Mouse (Mus musculus) lung, postnatal 0 days (tissue): ENCODE measurements around the gene Ncln. TPM values are rescaled to one million over a fixed set of nuclear protein-coding genes. Genes with fewer than 3 reads are reported as not detected.

Experiments used
- ATAC-seq: fragments of 200-750 bp; cut with Nextera tagmentation; 2 replicates; pipeline ENCODE4 v1.8.0; 2017; ENCODE audit warnings: moderate library complexity
- DNase-seq: peaks from one replicate; pipeline ENCODE4 v3.0.0-alpha.2; 2016; ENCODE audit warnings: low spot score
- H3K27ac ChIP-seq: fragments of 300-500 bp; sonication (generic); 2 replicates; pipeline ENCODE4 v1.5.1; 2014; ENCODE audit warnings: antibody characterized with exemption, mild to moderate bottlenecking, low read length, mixed read lengths
- H3K27me3 ChIP-seq: fragments of 300-500 bp; sonication (generic); replicated peaks from 2 replicates; pipeline ENCODE4 v1.6.1; 2014; ENCODE audit warnings: low read length, mixed read lengths; ENCODE audit not compliant: insufficient read depth
- H3K36me3 ChIP-seq: fragments of 300-500 bp; sonication (generic); 2 replicates; pipeline ENCODE4 v1.6.1; 2014; ENCODE audit warnings: low read length, mixed read lengths; ENCODE audit not compliant: insufficient read depth
- H3K4me1 ChIP-seq: fragments of 300-500 bp; sonication (generic); 2 replicates; pipeline ENCODE4 v1.6.1; 2014; ENCODE audit warnings: antibody characterized with exemption, low read depth, low read length, mixed read lengths; ENCODE audit not compliant: insufficient read depth
- H3K4me2 ChIP-seq: fragments of 300-500 bp; sonication (generic); replicated peaks from 2 replicates; pipeline ENCODE4 v1.6.1; 2014; ENCODE audit warnings: low read depth, mild to moderate bottlenecking, low read length, moderate library complexity, mixed read lengths
- H3K4me3 ChIP-seq: fragments of 300-500 bp; sonication (generic); 2 replicates; pipeline ENCODE4 v1.5.1; 2014; ENCODE audit warnings: low read depth, low read length
- H3K9ac ChIP-seq: fragments of 300-500 bp; sonication (generic); replicated peaks from 2 replicates; pipeline ENCODE4 v1.6.1; 2014; ENCODE audit warnings: low read depth, mild to moderate bottlenecking
- H3K9me3 ChIP-seq: fragments of 300-500 bp; sonication (generic); 2 replicates; pipeline ENCODE4 v1.6.1; 2016; ENCODE audit warnings: low read length, mixed read lengths
- CTCF ChIP-seq: IDR thresholded peaks from 2 replicates; pipeline ENCODE4 v1.5.1; 2016; ENCODE audit warnings: antibody characterized with exemption, mild to moderate bottlenecking
- EP300 ChIP-seq: IDR thresholded peaks from 2 replicates; pipeline ENCODE4 v1.6.1; 2016; ENCODE audit warnings: antibody characterized with exemption, mild to moderate bottlenecking, control low read depth
- WGBS: fragments of 180-500 bp; shearing (Covaris S2); extraction: QIAGEN DNeasy Blood & Tissue Kit; methylation state at CpG from one replicate; pipeline ENCODE4 v1.1.7; 2014; 5-methylcytosine and 5-hydroxymethylcytosine counted together
- polyA plus RNA-seq: library from polyadenylated mRNA; unstranded; fragments of >200 nt; fragmentation: Nextera tagmentation; extraction: Ambion mirVana; gene quantifications from 2 replicates; pipeline ENCODE4 v1.2.1, GENCODE M21; 2015

Gene Ncln
- polyA plus RNA-seq, 1 experiment from 2014 or later: 46.7 TPM

DNA sequence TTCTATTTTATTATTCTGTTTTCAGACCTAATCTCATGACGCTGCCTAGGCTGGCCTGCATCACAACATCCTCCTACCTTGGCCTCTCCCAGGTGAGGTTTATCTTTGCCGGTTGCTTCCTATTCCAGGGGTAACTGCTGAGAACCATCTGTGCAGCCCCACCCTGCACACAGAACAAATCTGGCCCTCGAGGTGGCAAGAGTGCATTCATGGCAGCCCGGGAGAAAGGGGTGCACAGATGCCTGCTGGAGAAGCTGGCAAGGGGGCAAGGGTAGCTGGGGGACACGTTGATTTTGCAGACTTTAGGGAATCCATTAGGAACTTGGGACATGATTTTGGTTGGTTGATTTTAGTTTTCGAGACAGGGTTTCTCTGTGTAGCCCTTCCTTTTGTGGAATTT is 37.9 kb downstream of the Ncln start:
- no peaks in the 10 kb centered on the region for H3K9me3 ChIP-seq
- peaks cover 36% of the 10 kb centered on the region for H3K27me3 ChIP-seq
- H3K4me3 ChIP-seq: no peak overlapping the region
- WGBS: 75% methylated on average over 6 of the region's 6 CpGs
- no peak overlapping the region for H3K27ac ChIP-seq
- no peak for DNase-seq
- no peak for ATAC-seq
- no peaks in the 10 kb centered on the region for H3K4me1 ChIP-seq
- no peaks in the 10 kb centered on the region for H3K36me3 ChIP-seq
- TF ChIP-seq EP300: no peak
- no peak for TF ChIP-seq CTCF
- no peak overlapping the region for H3K4me2 ChIP-seq
- H3K9ac ChIP-seq: no peak overlapping the region

DNA sequence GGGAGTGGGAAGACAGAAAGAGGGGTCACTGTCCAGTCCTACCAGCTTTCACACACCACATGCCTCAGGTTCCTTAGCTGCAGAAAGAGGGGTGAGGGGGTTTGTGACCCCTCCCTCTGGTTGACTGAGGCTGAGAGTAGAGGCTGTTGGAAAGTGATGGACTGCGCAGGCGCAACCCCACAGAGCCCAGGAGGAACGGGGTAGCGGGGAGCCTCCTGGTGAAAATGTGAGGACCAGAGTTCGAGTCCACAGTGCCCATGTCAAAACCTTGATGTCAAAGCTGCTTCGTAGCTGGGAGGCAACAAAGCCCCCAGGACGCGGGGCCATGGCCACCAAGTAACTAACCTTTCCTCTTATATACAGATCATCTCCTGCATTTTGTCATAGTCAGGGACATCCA is 38.6 kb downstream of the Ncln start:
- 0 out of 2 replicates have a peak, but pooled peaks cover 3% of the 10 kb centered on the region for H3K4me1 ChIP-seq
- no peak for DNase-seq
- no peak overlapping the region for H3K9ac ChIP-seq
- no peak overlapping the region for H3K4me3 ChIP-seq
- TF ChIP-seq CTCF: no peak
- no peak for TF ChIP-seq EP300
- peaks cover 33% of the 10 kb centered on the region for H3K27me3 ChIP-seq
- H3K9me3 ChIP-seq: no peaks in the 10 kb centered on the region
- H3K27ac ChIP-seq: no peak overlapping the region
- whole genome bisulfite sequencing: 91% methylated on average over 8 of the region's 8 CpGs
- ATAC-seq: no peak
- no peak overlapping the region for H3K4me2 ChIP-seq
- H3K36me3 ChIP-seq: no peaks in the 10 kb centered on the region

DNA sequence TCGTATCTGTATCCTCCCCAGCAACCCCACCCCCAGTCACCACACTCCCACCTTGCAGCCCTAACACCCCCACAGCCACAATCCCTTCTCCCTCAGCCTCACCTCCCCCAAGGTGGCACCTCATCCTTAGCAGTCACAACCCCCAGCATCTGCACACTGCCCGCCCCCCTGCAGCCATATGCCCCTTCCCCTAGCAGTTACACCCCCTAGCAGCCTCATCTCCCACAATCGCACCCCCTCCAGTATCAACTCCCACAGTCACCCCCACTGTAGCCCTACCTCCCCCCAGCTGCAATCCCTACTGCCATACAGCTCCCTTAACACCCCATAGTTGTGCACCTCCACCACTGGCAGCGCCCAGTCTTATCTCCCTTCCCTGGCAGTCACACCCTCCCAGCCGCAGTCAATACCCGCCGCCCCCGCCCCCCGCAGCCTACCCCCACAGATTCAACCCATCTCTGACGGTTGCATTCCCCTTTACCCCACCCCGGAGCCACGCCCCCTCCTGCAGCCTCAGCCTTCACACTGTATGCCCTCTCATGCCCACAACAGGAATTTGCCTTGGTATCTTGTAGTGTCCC is 39.1 kb downstream of the Ncln start:
- DNase-seq (no peak), ATAC-seq (no peak)
- Histone ChIP-seq H3K9me3 (no peaks in the 10 kb centered on the region), H3K9ac (no peak overlapping the region), H3K4me1 (0 out of 2 replicates have a peak, but pooled peaks cover 3% of the 10 kb centered on the region), H3K4me2 (no peak overlapping the region), H3K36me3 (no peaks in the 10 kb centered on the region), H3K27ac (no peak overlapping the region), H3K4me3 (no peak overlapping the region), H3K27me3 (peaks cover 34% of the 10 kb centered on the region)
- TF ChIP-seq EP300: no peak
- no peak for TF ChIP-seq CTCF
- 34% methylated on average over 11 of the region's 12 CpGs for WGBS

DNA sequence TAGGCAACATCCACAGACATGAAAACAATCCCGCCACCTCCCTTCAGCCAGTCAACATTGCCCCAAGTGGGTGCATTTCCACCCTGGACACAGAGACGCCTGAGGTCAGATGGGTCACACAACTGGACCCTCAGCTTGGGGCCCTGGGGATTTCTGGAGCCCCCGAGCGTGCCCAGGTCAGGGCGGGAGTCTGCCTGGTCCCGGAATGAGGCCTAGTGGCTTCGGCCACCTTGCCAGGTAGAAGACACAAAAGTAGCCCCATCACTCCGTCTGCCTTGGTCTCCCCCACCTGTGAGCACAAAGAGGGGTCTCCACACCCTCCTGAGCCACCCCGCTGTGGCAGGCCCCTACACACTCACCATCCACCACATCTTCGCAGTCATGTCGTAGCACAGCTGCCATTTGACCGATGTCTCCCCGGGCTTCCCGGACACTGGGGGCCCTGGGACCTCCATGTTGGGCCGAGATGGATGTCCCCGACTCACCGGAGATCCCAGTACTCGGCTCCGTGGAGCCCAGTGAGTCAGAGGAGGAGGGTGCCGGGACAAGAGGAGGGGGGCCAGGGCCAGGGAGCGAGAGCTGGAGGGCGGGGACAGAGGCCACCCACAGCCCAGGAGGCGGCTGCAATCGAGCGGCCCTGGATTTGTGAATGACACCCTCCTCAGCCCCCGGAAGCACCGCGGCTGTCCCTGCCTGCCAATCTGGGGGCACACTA is 40.9 kb downstream of the Ncln start, which contains the start of gene Nfic:
Gene Nfic (minus strand): TSS at position 455 of the 715 bp plus-strand sequence.
- H3K9me3 ChIP-seq: no peaks in the 10 kb centered on the region
- H3K27ac ChIP-seq: no peak within 1 kb of the TSS
- no peak within 1 kb of the TSS for H3K9ac ChIP-seq
- WGBS: 57% methylated on average over 28 of the region's 28 CpGs
- no peaks in the 10 kb centered on the region for H3K36me3 ChIP-seq
- no peak for TF ChIP-seq CTCF
- TF ChIP-seq EP300: no peak
- ATAC-seq: no peak
- peaks cover 43% of the 10 kb centered on the region for H3K27me3 ChIP-seq
- no peak within 1 kb of the TSS for H3K4me3 ChIP-seq
- 0 out of 2 replicates have a peak, but pooled peaks cover 3% of the 10 kb centered on the region for H3K4me1 ChIP-seq
- DNase-seq: no peak
- no peak within 1 kb of the TSS for H3K4me2 ChIP-seq

DNA sequence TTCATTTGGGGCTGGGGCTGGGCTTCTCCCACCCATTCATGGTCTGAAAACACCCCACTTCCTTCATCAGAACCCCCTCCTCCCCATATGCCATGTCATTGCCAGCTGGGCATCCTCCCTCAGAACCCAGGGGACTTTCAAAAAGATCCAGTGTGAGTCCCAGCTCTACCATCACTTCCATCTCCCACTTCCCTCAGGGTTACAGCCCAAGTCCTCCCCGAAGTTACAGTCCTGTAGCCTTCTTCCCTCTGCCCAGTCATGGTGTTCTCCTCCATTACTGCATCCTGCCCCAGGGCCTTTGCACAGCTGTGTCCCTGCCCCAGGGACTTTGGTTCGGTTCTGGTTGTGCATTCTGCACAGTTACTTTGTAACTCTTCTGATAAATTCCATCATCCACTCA is 42.1 kb downstream of the Ncln start:
- H3K27ac ChIP-seq: no peak overlapping the region
- H3K9me3 ChIP-seq: no peaks in the 10 kb centered on the region
- WGBS: 59% methylated on average over 2 of the region's 2 CpGs
- no peak for ATAC-seq
- peaks cover 3% of the 10 kb centered on the region; the same call in 1 of the 2 replicates for H3K4me1 ChIP-seq
- no peak for DNase-seq
- H3K4me2 ChIP-seq: no peak overlapping the region
- peaks cover 33% of the 10 kb centered on the region for H3K27me3 ChIP-seq
- no peak overlapping the region for H3K4me3 ChIP-seq
- no peaks in the 10 kb centered on the region for H3K36me3 ChIP-seq
- TF ChIP-seq EP300: no peak
- TF ChIP-seq CTCF: no peak
- no peak overlapping the region for H3K9ac ChIP-seq

DNA sequence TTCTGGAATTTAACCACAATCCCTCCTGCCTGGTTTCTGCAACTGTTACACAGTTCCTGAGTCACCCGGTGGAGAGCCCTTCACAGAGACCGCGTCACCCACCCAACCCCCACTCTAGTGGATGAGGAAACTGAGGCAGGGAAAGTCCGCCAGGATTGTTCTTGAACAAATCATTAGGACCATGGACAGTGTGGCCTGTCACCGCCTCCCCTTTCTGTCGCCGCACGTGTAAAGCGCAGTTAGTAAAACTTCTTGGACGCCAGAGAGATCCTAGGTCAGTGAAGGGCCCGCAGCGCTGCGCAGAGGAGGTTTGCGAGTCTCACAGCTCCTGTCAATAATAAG is 43.3 kb downstream of the Ncln start:
- DNase-seq (peak; percentile 27), ATAC-seq (peak; percentile 34)
- H3K36me3 ChIP-seq: no peaks in the 10 kb centered on the region
- no peak for TF ChIP-seq EP300
- no peak for TF ChIP-seq CTCF
- H3K4me1 ChIP-seq: peaks cover 3% of the 10 kb centered on the region; the same call in 1 of the 2 replicates
- no peak overlapping the region for H3K27ac ChIP-seq
- WGBS: 1% methylated on average over 14 of the region's 14 CpGs
- H3K9me3 ChIP-seq: no peaks in the 10 kb centered on the region
- H3K27me3 ChIP-seq: peaks cover 35% of the 10 kb centered on the region
- H3K9ac ChIP-seq: no peak overlapping the region
- no peak overlapping the region for H3K4me3 ChIP-seq
- H3K4me2 ChIP-seq: no peak overlapping the region
